Mouse (Mus musculus): Measurements from ENCODE around the gene Bcl9l. TPM values are rescaled to one million over a fixed set of nuclear protein-coding genes. Genes with fewer than 3 reads are reported as not detected.

Bcl9l gene
- polyA plus RNA-seq, 1 experiment from 2014 or later, result 2.0 TPM

DNA sequence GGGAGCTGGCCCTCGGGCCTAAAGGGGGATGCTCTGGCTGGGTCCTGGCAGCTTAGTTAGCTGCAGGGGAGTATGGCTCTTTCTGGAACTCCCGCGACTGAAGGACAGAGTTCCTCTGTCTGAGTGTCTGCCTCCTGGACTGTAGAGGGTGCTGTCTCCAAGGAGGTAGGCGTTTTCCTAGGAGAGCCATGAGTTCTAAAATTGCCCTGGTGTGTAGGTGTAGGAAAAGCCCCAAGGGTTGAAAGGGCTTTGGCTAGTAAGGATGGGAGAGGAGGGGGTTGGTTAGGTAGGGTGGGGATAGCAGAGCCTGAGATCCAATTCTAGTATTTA, 27.8 kb upstream of the Bcl9l start, which contains the start of gene Upk2:
TSS of gene Upk2 (minus strand) at position 86 of the 330 bp plus-strand sequence.
- Histone ChIP-seq H3K27me3 (ENCODE audit: insufficient read depth, low read length) (peaks cover 17% of the 10 kb centered on the region; the same call in 1 of the 2 replicates), H3K4me2 (ENCODE audit: low read depth, low read length) (no peak within 1 kb of the TSS), H3K9me3 (ENCODE audit: low read length) (no peaks in the 10 kb centered on the region), H3K4me1 (ENCODE audit: insufficient read depth) (no peaks in the 10 kb centered on the region), H3K9ac (replicated peaks) (no peak within 1 kb of the TSS), H3K27ac (ENCODE audit: low read depth) (no peak within 1 kb of the TSS), H3K4me3 (ENCODE audit: low read depth, low read length) (no peak within 1 kb of the TSS), H3K36me3 (replicated peaks; ENCODE audit: insufficient read depth, low read length) (no peaks in the 10 kb centered on the region)
- DNase-seq (no peak), ATAC-seq (no peak)
- WGBS (ENCODE audit: insufficient replicate concordance), result 51% methylated on average over 4 of the region's 4 CpGs
- TF ChIP-seq CTCF (IDR thresholded peaks at IDR 0.05; ENCODE audit: low read depth) (peak; percentile 37; the same call in 1 of the 2 replicates), EP300 (IDR thresholded peaks at IDR 0.05; ENCODE audit: low read depth) (no peak)

DNA sequence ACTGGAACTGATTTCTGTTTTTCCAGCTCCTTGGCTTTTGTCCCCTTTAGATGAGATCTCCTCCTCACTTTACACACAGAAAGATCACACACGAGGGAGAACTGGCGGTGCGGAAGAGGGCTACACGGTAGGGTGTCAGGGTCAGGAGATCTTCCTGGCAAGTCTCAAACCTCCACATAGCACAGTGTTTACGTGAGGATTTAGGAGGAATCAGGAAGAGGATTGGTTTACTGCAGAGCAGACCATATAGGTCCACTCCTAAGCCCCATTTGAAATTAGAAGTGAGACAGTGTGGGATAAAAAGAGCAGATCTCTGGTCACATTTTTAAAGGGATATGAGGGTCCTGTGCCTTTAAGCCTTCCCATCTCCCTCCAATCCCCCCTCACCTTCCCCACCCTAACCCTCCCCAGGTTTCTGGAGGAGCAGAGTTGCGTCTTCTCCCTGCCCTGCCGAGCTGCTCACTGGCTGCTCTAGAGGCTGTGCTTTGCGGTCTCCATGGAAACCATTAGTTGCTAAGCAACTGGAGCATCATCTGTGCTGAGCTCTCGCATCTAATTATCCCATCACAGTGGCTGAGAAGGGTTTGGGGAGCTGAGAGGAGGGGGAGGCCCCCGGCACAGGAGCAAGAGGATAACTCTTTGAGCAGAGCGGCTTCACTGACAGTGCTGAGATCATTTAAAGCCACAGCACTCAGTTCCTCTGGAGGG, 25.4 kb upstream of the Bcl9l start:
- no peak overlapping the region for H3K9ac ChIP-seq (replicated peaks)
- H3K4me2 ChIP-seq (ENCODE audit: low read depth, low read length), result no peak overlapping the region
- WGBS (ENCODE audit: insufficient replicate concordance), result 27% methylated on average over 11 of the region's 11 CpGs
- H3K9me3 ChIP-seq (ENCODE audit: low read length), result no peaks in the 10 kb centered on the region
- no peak overlapping the region for H3K27ac ChIP-seq (ENCODE audit: low read depth)
- peaks cover 17% of the 10 kb centered on the region; the same call in 1 of the 2 replicates for H3K27me3 ChIP-seq (ENCODE audit: insufficient read depth, low read length)
- TF ChIP-seq CTCF (IDR thresholded peaks at IDR 0.05; ENCODE audit: low read depth), result no peak
- TF ChIP-seq EP300 (IDR thresholded peaks at IDR 0.05; ENCODE audit: low read depth), result no peak
- no peak for DNase-seq
- no peaks in the 10 kb centered on the region for H3K4me1 ChIP-seq (ENCODE audit: insufficient read depth)
- ATAC-seq, result no peak
- no peaks in the 10 kb centered on the region for H3K36me3 ChIP-seq (replicated peaks; ENCODE audit: insufficient read depth, low read length)
- no peak overlapping the region for H3K4me3 ChIP-seq (ENCODE audit: low read depth, low read length)

DNA sequence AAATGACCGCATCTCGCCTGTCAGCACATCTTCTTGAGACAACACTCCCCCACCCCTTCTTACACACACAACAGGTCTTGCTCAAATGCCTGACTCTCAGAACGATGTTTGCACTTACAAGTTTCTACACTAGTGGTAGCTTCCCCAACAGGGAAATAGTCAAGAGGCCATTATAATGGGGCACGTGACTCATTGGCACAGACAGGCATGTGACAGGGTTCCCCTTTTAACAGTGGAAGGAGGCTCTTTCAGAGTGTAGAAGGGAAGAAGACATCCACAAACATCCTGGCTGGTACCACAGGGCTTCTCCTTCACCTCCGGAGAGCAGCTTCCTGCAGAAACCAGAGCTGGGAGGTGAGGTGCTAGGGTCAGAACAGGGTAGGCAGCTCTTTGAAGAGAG, 20.7 kb upstream of the Bcl9l start:
- DNase-seq, result peak; percentile 28
- TF ChIP-seq EP300 (IDR thresholded peaks at IDR 0.05; ENCODE audit: low read depth), result no peak
- no peak for TF ChIP-seq CTCF (IDR thresholded peaks at IDR 0.05; ENCODE audit: low read depth)
- ATAC-seq, result 0 out of 2 replicates have a peak, but pooled peaks have one; percentile 33
- H3K4me1 ChIP-seq (ENCODE audit: insufficient read depth), result no peaks in the 10 kb centered on the region
- WGBS (ENCODE audit: insufficient replicate concordance), result 48% methylated on average over 5 of the region's 5 CpGs
- no peak overlapping the region for H3K4me3 ChIP-seq (ENCODE audit: low read depth, low read length)
- no peaks in the 10 kb centered on the region for H3K9me3 ChIP-seq (ENCODE audit: low read length)
- no peak overlapping the region for H3K9ac ChIP-seq (replicated peaks)
- no peaks in the 10 kb centered on the region for H3K36me3 ChIP-seq (replicated peaks; ENCODE audit: insufficient read depth, low read length)
- H3K27ac ChIP-seq (ENCODE audit: low read depth), result no peak overlapping the region
- no peak overlapping the region for H3K4me2 ChIP-seq (ENCODE audit: low read depth, low read length)
- H3K27me3 ChIP-seq (ENCODE audit: insufficient read depth, low read length), result peaks cover 7% of the 10 kb centered on the region; the same call in 1 of the 2 replicates

DNA sequence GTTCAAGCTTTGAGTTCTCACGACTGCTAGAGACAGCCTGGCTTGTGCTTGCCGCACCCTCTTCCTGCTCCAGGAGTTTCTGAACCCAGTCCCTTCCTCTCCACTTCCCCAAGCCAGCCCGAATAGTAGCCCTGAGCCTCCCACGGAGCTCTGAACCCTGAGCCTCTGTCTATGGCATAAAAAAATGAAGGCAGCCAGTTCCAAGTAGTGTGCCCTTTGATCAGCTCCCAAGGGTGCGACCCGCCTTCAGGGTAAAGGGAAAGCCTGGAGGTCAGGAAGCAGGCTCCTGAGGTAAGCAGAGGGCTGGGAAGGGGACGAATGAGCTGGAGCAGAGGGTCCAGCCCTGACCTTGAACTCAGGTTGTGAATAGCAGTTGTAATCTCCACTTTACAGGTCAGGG, 14.4 kb upstream of the Bcl9l start:
- DNase-seq (no peak), ATAC-seq (no peak)
- H3K4me2 ChIP-seq (ENCODE audit: low read depth, low read length), result no peak overlapping the region
- TF ChIP-seq CTCF (IDR thresholded peaks at IDR 0.05; ENCODE audit: low read depth), result no peak
- TF ChIP-seq EP300 (IDR thresholded peaks at IDR 0.05; ENCODE audit: low read depth), result no peak
- H3K27ac ChIP-seq (ENCODE audit: low read depth), result no peak overlapping the region
- H3K4me1 ChIP-seq (ENCODE audit: insufficient read depth), result no peaks in the 10 kb centered on the region
- no peak overlapping the region for H3K9ac ChIP-seq (replicated peaks)
- no peaks in the 10 kb centered on the region for H3K36me3 ChIP-seq (replicated peaks; ENCODE audit: insufficient read depth, low read length)
- H3K4me3 ChIP-seq (ENCODE audit: low read depth, low read length), result no peak overlapping the region
- 0 out of 2 replicates have a peak, but pooled peaks cover 3% of the 10 kb centered on the region for H3K27me3 ChIP-seq (ENCODE audit: insufficient read depth, low read length)
- H3K9me3 ChIP-seq (ENCODE audit: low read length), result no peaks in the 10 kb centered on the region
- WGBS (ENCODE audit: insufficient replicate concordance), result 42% methylated on average over 7 of the region's 7 CpGs

DNA sequence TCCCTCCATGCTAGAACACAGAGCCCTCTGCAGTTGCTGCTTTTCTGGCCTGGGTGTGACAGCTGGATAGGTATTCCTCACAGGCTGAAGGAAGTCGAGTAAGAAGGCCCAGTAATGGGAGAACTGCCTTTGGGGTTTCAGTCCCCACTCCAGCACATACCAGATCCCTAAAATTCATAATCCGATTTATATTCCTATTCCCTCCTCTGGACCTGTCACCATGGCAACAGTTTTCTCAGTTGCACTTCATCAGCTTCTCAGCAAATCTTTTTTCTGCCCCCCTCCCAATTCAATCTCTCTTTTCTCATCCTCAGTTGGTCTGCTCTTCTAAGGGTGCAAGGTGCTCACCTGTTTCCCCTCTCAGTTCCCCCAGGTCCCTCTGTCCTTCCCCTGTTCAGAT, 13.8 kb upstream of the Bcl9l start:
- no peak for ATAC-seq
- TF ChIP-seq CTCF (IDR thresholded peaks at IDR 0.05; ENCODE audit: low read depth) (no peak), EP300 (IDR thresholded peaks at IDR 0.05; ENCODE audit: low read depth) (no peak)
- H3K4me3 ChIP-seq (ENCODE audit: low read depth, low read length), result no peak overlapping the region
- no peaks in the 10 kb centered on the region for H3K4me1 ChIP-seq (ENCODE audit: insufficient read depth)
- H3K9me3 ChIP-seq (ENCODE audit: low read length), result no peaks in the 10 kb centered on the region
- no peak overlapping the region for H3K4me2 ChIP-seq (ENCODE audit: low read depth, low read length)
- WGBS (ENCODE audit: insufficient replicate concordance), result 45% methylated on average over 2 of the region's 2 CpGs
- H3K36me3 ChIP-seq (replicated peaks; ENCODE audit: insufficient read depth, low read length), result no peaks in the 10 kb centered on the region
- H3K27ac ChIP-seq (ENCODE audit: low read depth), result no peak overlapping the region
- H3K27me3 ChIP-seq (ENCODE audit: insufficient read depth, low read length), result 0 out of 2 replicates have a peak, but pooled peaks cover 3% of the 10 kb centered on the region
- no peak overlapping the region for H3K9ac ChIP-seq (replicated peaks)
- no peak for DNase-seq

DNA sequence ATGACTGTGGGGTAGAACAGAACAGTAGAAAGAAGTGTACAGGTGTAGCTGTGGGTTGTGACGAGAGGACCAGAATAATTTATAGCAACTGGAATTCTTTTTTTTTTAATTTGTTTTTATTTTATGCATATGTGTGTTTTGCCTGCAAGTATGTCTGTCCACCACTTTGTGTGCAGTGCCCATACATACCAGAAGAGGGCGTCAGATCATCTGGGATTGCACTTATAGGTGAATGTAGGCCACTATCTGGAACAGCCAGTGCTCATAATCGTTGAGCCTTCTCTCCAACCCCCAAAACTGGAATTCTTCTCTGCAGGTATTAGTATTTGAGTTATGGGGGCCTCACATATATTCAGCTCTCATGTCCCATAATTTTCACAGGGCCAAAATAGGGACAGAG, 9.4 kb upstream of the Bcl9l start:
- Histone ChIP-seq H3K4me3 (ENCODE audit: low read depth, low read length) (no peak overlapping the region), H3K4me1 (ENCODE audit: insufficient read depth) (peaks cover 10% of the 10 kb centered on the region), H3K9ac (replicated peaks) (no peak overlapping the region), H3K4me2 (ENCODE audit: low read depth, low read length) (no peak overlapping the region), H3K9me3 (ENCODE audit: low read length) (no peaks in the 10 kb centered on the region), H3K27me3 (ENCODE audit: insufficient read depth, low read length) (0 out of 2 replicates have a peak, but pooled peaks cover 3% of the 10 kb centered on the region), H3K36me3 (replicated peaks; ENCODE audit: insufficient read depth, low read length) (no peaks in the 10 kb centered on the region), H3K27ac (ENCODE audit: low read depth) (no peak overlapping the region)
- WGBS (ENCODE audit: insufficient replicate concordance), result 59% methylated on average over 3 of the region's 3 CpGs
- DNase-seq (no peak), ATAC-seq (no peak)
- TF ChIP-seq CTCF (IDR thresholded peaks at IDR 0.05; ENCODE audit: low read depth), result peak; percentile 59
- TF ChIP-seq EP300 (IDR thresholded peaks at IDR 0.05; ENCODE audit: low read depth), result no peak
